Mouse (Mus musculus) liver, embryonic 11.5 days (tissue): ENCODE results near the gene Zbtb25. TPM values are rescaled to one million over a fixed set of nuclear protein-coding genes. Genes with fewer than 3 reads are reported as not detected.

Source experiments
- ATAC-seq: fragments of 200-750 bp; cut with Nextera tagmentation; replicated peaks from 2 replicates; pipeline ENCODE4 v1.8.0; 2017; ENCODE audit warnings: moderate number of reproducible peaks, mild to moderate bottlenecking, moderate TSS enrichment, moderate library complexity; ENCODE audit not compliant: low FRiP score
- DNase-seq: peaks from one replicate; pipeline ENCODE4 v3.0.0-alpha.2; 2017; ENCODE audit warnings: low spot score
- H3K27ac ChIP-seq: fragments of 300-500 bp; sonication (generic); 2 replicates; pipeline ENCODE4 v1.5.1; 2014; ENCODE audit warnings: mild to moderate bottlenecking, low read depth, low read length, control low read depth
- H3K27me3 ChIP-seq: fragments of 300-500 bp; sonication (generic); replicated peaks from 2 replicates; pipeline ENCODE4 v1.6.1; 2014; ENCODE audit warnings: low read length, mixed read lengths; ENCODE audit not compliant: control insufficient read depth, insufficient read depth
- H3K36me3 ChIP-seq: fragments of 300-500 bp; sonication (generic); 2 replicates; pipeline ENCODE4 v1.6.1; 2014; ENCODE audit warnings: mild to moderate bottlenecking, low read length, moderate library complexity, mixed read lengths; ENCODE audit not compliant: control insufficient read depth, insufficient read depth
- H3K4me1 ChIP-seq: fragments of 300-500 bp; sonication (generic); replicated peaks from 2 replicates; pipeline ENCODE4 v1.6.1; 2014; ENCODE audit warnings: low read length, mixed read lengths; ENCODE audit not compliant: control insufficient read depth, insufficient read depth
- H3K4me2 ChIP-seq: fragments of 300-500 bp; sonication (generic); 2 replicates; pipeline ENCODE4 v1.6.1; 2014; ENCODE audit warnings: mild to moderate bottlenecking, control low read depth, moderate library complexity
- H3K4me3 ChIP-seq: fragments of 300-500 bp; sonication (generic); 2 replicates; pipeline ENCODE4 v1.5.1; 2014; ENCODE audit warnings: low read depth, low read length, control low read depth
- H3K9ac ChIP-seq: fragments of 300-500 bp; sonication (generic); 2 replicates; pipeline ENCODE4 v1.6.1; 2014; ENCODE audit warnings: low read depth, low read length, control low read depth
- H3K9me3 ChIP-seq: fragments of 300-500 bp; sonication (generic); 2 replicates; pipeline ENCODE4 v1.6.1; 2016; ENCODE audit warnings: low read length, inconsistent platforms, mixed read lengths; ENCODE audit not compliant: control insufficient read depth
- WGBS: fragments of 180-500 bp; shearing (Covaris S2); extraction: QIAGEN DNeasy Blood & Tissue Kit; methylation state at CpG from one replicate; pipeline ENCODE4 v1.1.7; 2014; 5-methylcytosine and 5-hydroxymethylcytosine counted together
- polyA plus RNA-seq: library from polyadenylated mRNA; unstranded; fragments of >200 nt; fragmentation: Nextera tagmentation; extraction: Ambion mirVana; gene quantifications from 2 replicates; pipeline ENCODE4 v1.2.1, GENCODE M21; 2014

Zbtb25 gene
- polyA plus RNA-seq, 1 experiment from 2014 or later, result 16.6 TPM

GRCm38 (mm10) chr12:76335641-76336040 is 33.8 kb downstream of the Zbtb25 start:
- Histone ChIP-seq H3K27ac (no peak overlapping the region), H3K4me3 (no peak overlapping the region), H3K9ac (no peak overlapping the region), H3K4me1 (no peaks in the 10 kb centered on the region), H3K36me3 (no peaks in the 10 kb centered on the region), H3K9me3 (no peaks in the 10 kb centered on the region), H3K4me2 (no peak overlapping the region), H3K27me3 (no peaks in the 10 kb centered on the region)
- DNase-seq, result no peak
- no peak for ATAC-seq
- WGBS, result 83% methylated on average over 5 of the region's 5 CpGs

DNA sequence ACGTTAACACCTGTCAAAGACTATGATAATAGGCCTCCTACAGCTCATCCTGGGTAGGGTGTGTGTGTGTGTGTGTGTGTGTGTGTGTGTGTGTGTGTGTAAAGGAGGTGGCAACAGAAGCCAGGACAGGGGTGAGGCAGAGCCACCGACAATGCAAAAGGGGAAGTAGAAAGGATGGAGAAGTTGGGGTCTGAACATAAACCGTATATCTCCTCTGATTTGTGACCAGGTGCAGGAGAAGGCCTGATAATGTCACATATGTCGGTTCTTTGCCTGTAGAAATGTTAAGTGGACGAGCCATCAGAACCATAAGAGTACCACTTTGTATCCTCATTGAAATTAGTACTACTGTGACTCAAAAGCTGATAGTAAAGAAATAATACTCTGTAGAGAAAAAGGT is 35.7 kb downstream of the Zbtb25 start:
- no peak overlapping the region for H3K9ac ChIP-seq
- no peaks in the 10 kb centered on the region for H3K27me3 ChIP-seq
- ATAC-seq, result no peak
- no peak overlapping the region for H3K4me3 ChIP-seq
- H3K9me3 ChIP-seq, result no peaks in the 10 kb centered on the region
- H3K4me2 ChIP-seq, result no peak overlapping the region
- no peak for DNase-seq
- WGBS, result 75% methylated on average over 5 of the region's 5 CpGs
- no peaks in the 10 kb centered on the region; the same call in 1 of the 2 replicates for H3K36me3 ChIP-seq
- no peak overlapping the region for H3K27ac ChIP-seq
- H3K4me1 ChIP-seq, result no peaks in the 10 kb centered on the region

- ATAC-seq, result no peak
- H3K9ac ChIP-seq, result no peak overlapping the region
- no peak overlapping the region for H3K4me2 ChIP-seq
- 76% methylated on average over 6 of the region's 6 CpGs for WGBS
- peaks cover 5% of the 10 kb centered on the region; the same call in 1 of the 2 replicates for H3K36me3 ChIP-seq
- DNase-seq, result no peak
- H3K27ac ChIP-seq, result no peak overlapping the region
- H3K9me3 ChIP-seq, result no peaks in the 10 kb centered on the region
- H3K4me1 ChIP-seq, result peaks cover 5% of the 10 kb centered on the region; the same call in 1 of the 2 replicates
- H3K27me3 ChIP-seq, result no peaks in the 10 kb centered on the region
- H3K4me3 ChIP-seq, result no peak overlapping the region
Measured at GRCm38 (mm10) chr12:76328567-76329354, 40.6 kb downstream of the Zbtb25 start.

- Histone ChIP-seq H3K4me3 (no peak overlapping the region), H3K4me2 (no peak overlapping the region), H3K27me3 (no peaks in the 10 kb centered on the region), H3K9me3 (no peaks in the 10 kb centered on the region), H3K27ac (no peak overlapping the region), H3K4me1 (peaks cover 5% of the 10 kb centered on the region; the same call in 1 of the 2 replicates), H3K9ac (no peak overlapping the region), H3K36me3 (peaks cover 5% of the 10 kb centered on the region; the same call in 1 of the 2 replicates)
- ATAC-seq (no peak), DNase-seq (no peak)
- WGBS, result 90% methylated on average over 23 of the region's 23 CpGs
Measured at GRCm38 (mm10) chr12:76326437-76327220, 42.8 kb downstream of the Zbtb25 start.

DNA sequence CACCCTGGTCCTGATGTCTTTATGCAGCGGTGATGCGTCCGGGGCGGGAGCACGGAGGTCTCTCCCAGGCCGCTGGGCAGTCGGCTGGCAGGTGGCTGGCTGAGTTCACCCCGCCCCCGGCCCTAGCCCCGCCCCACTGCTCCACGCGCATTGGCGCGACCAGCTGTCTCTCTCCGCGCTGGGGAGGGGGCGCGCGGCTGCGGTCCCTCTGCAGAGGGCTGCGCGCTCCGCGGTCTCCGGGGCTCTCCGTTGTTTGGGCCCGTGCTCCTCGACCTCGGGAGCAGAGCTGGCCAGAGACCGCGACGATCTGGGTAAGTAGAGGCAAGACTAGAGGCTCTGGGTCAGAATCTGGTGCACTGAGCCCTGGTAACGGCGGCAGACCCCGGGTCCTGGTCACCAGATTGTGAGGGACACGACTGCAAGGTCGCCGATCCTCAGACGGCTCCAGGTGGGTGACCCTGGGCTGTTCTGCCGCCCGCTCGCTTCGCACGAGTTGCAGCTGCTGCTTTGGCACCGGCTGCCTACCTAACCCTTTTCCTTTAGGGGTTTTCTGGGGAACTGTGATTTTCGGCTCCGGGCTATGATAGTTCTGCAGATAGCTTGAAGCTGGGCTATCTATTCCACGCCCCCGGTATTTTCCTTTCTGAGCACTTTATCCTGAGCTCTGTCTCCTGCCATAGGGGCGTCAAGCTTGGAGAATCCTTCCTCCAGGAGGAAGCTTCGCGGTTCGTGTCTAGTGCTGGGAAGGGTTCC is 44.5 kb downstream of the Zbtb25 start, which contains the start of gene Akap5:
Gene Akap5 (plus strand): TSS at position 213 of the 753 bp plus-strand sequence.
- H3K4me2 ChIP-seq, result peak within 1 kb of the TSS; percentile 86

GRCm38 (mm10) chr12:76318282-76319212 is 50.9 kb downstream of the Zbtb25 start:
- Histone ChIP-seq H3K27me3 (no peaks in the 10 kb centered on the region), H3K9ac (peak overlapping the region; percentile 44), H3K4me1 (peaks cover 26% of the 10 kb centered on the region), H3K36me3 (peaks cover 23% of the 10 kb centered on the region), H3K9me3 (no peaks in the 10 kb centered on the region), H3K4me3 (peak overlapping the region; percentile 20), H3K27ac (peak overlapping the region; percentile 94), H3K4me2 (peak overlapping the region; percentile 60)
- DNase-seq, result peak; percentile 65
- 10% methylated on average over 9 of the region's 9 CpGs for WGBS
- ATAC-seq, result peak; percentile 96

More for the DNA sequence above, 44.5 kb downstream of the Zbtb25 start, which contains the start of gene Akap5:
- no peaks in the 10 kb centered on the region for H3K9me3 ChIP-seq
- peaks cover 12% of the 10 kb centered on the region; the same call in 1 of the 2 replicates for H3K36me3 ChIP-seq
- H3K4me3 ChIP-seq, result peak within 1 kb of the TSS; percentile 56
- peaks cover 5% of the 10 kb centered on the region; the same call in 1 of the 2 replicates for H3K4me1 ChIP-seq
- peak within 1 kb of the TSS; percentile 51 for H3K9ac ChIP-seq
- 2% methylated on average over 53 of the region's 53 CpGs for WGBS
- peak; percentile 87 for ATAC-seq
- H3K27ac ChIP-seq, result no peak within 1 kb of the TSS
- no peaks in the 10 kb centered on the region for H3K27me3 ChIP-seq
- DNase-seq, result peak; percentile 67

DNA sequence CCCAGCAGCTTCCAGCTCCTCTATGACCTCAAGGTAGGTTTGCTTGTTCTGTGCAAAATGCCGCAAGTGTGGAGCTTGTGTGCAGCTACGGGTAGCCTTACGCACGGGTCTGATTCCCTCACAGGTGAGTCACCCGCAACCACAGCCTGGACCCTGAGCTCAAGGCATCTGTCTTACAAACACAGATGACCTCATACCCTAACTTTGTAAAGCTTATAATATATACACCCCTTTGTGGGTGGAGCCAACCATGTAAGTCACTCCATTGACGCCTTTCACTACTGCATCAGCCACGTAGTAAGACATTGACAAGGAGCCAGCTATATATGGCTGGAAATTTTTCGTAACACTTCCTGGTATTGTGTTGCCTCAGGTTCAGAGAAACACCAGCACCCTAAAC is 57.5 kb downstream of the Zbtb25 start:
- no peak overlapping the region for H3K4me2 ChIP-seq
- H3K4me3 ChIP-seq, result no peak overlapping the region
- peaks cover 36% of the 10 kb centered on the region for H3K36me3 ChIP-seq
- H3K9me3 ChIP-seq, result no peaks in the 10 kb centered on the region
- ATAC-seq (no peak; the same call in 1 of the 2 replicates), DNase-seq (no peak)
- H3K4me1 ChIP-seq, result peaks cover 9% of the 10 kb centered on the region; the same call in 1 of the 2 replicates
- H3K27me3 ChIP-seq, result no peaks in the 10 kb centered on the region
- H3K9ac ChIP-seq, result no peak overlapping the region
- 92% methylated on average over 8 of the region's 8 CpGs for WGBS
- 0 out of 2 replicates have a peak overlapping the region, but pooled peaks have one; percentile 0 for H3K27ac ChIP-seq
